Mouse (Mus musculus) frontal cortex, adult (tissue): ENCODE measurements at regions not wholly inside any gene's neighbourhood (a gene's known extent, or its start where the extent isn't known, plus 50 kb on each side); places are given as distances from the start of the nearest gene placed in this dataset.

ENCODE experiments used
- ATAC-seq: cut with Nextera tagmentation; 2 replicates; pipeline ENCODE4 v1.9.2; 2017; ENCODE audit warnings: mild to moderate bottlenecking, moderate library complexity, mixed read lengths; ENCODE audit not compliant: low TSS enrichment

GRCm38 (mm10) chr12:107759291-107759690 lies 244.1 kb downstream of the Bcl11b start:
- ATAC-seq = no peak

GRCm38 (mm10) chr12:107759911-107760310 lies 243.5 kb downstream of the Bcl11b start:
- no peak for ATAC-seq

- ATAC-seq = no peak
Measured at GRCm38 (mm10) chr12:107762140-107762539, 241.3 kb downstream of the Bcl11b start.

GRCm38 (mm10) chr12:107769801-107770515 lies 233.4 kb downstream of the Bcl11b start:
- ATAC-seq = no peak

- no peak for ATAC-seq
Measured at GRCm38 (mm10) chr12:107770516-107770836, 232.9 kb downstream of the Bcl11b start.

- ATAC-seq = no peak
Measured at GRCm38 (mm10) chr12:107771325-107771724, 232.1 kb downstream of the Bcl11b start.

- ATAC-seq = no peak
Measured at GRCm38 (mm10) chr12:107771809-107772208, 231.6 kb downstream of the Bcl11b start.

GRCm38 (mm10) chr12:107778046-107778445 lies 225.4 kb downstream of the Bcl11b start:
- no peak for ATAC-seq

- no peak for ATAC-seq
Measured at GRCm38 (mm10) chr12:107779306-107780057, 223.9 kb downstream of the Bcl11b start.

GRCm38 (mm10) chr12:107782147-107782546 lies 221.3 kb downstream of the Bcl11b start:
- ATAC-seq = no peak

GRCm38 (mm10) chr12:107783831-107784230 lies 219.6 kb downstream of the Bcl11b start:
- no peak for ATAC-seq

- ATAC-seq = no peak
Measured at GRCm38 (mm10) chr12:107789818-107790217, 213.6 kb downstream of the Bcl11b start.

- ATAC-seq = no peak
Measured at GRCm38 (mm10) chr12:107800296-107800695, 203.1 kb downstream of the Bcl11b start.

GRCm38 (mm10) chr12:107807634-107808033 lies 195.8 kb downstream of the Bcl11b start:
- ATAC-seq = no peak

- no peak for ATAC-seq
Measured at GRCm38 (mm10) chr12:107808158-107808715, 195.2 kb downstream of the Bcl11b start.

GRCm38 (mm10) chr12:107811231-107811630 lies 192.2 kb downstream of the Bcl11b start:
- no peak for ATAC-seq

GRCm38 (mm10) chr12:107812549-107813335 lies 190.7 kb downstream of the Bcl11b start:
- ATAC-seq = peak; percentile 85

- no peak for ATAC-seq
Measured at GRCm38 (mm10) chr12:107814926-107815325, 188.5 kb downstream of the Bcl11b start.

- ATAC-seq = no peak
Measured at GRCm38 (mm10) chr12:107823768-107824394, 179.5 kb downstream of the Bcl11b start.

GRCm38 (mm10) chr12:107825921-107826320 lies 177.5 kb downstream of the Bcl11b start:
- peak; percentile 52; the same call in 1 of the 2 replicates for ATAC-seq

- ATAC-seq = no peak
Measured at GRCm38 (mm10) chr12:107831400-107832128, 171.8 kb downstream of the Bcl11b start.
